Mouse (Mus musculus) left cerebral cortex, postnatal 10 days (tissue): ENCODE data around the gene Akt1. TPM values are rescaled to one million over a fixed set of nuclear protein-coding genes. Genes with fewer than 3 reads are reported as not detected.

ENCODE experiments used
- DNase-seq, 2 experiments: peaks; one replicate each; pipeline ENCODE4 v3.0.0; 2021 to 2022; ENCODE audit warnings: low spot score in 2 of 2, mixed read lengths in 1 of 2; ENCODE audit errors: extremely low spot score in 1 of 2
- intact Hi-C: fragments of 180-260 bp; cut with DNase I; formaldehyde crosslinking; loops from one replicate; pipeline ENCODE4 v1.15.1; 2025
- total RNA-seq, 2 experiments: library from RNA; stranded (reverse); gene quantifications; 2 replicates each; pipeline ENCODE4 v1.2.3; 2021

Akt1 gene
- total RNA-seq, 2 experiments from 2014 or later: 166 to 169 TPM

GRCm38 (mm10) chr12:112632907-112633306 lies 41.8 kb downstream of the Akt1 start:
- intact Hi-C loops: no loop called here
- no peak for DNase-seq

GRCm38 (mm10) chr12:112632084-112632777 lies 42.5 kb downstream of the Akt1 start:
- DNase-seq: no peak
- intact Hi-C loops: no loop called here

- intact Hi-C loops: no loop called here
Observed at GRCm38 (mm10) chr12:112631472-112631871, 43.2 kb downstream of the Akt1 start.

GRCm38 (mm10) chr12:112630796-112631195 lies 43.9 kb downstream of the Akt1 start:
- intact Hi-C loops: no loop called here
- DNase-seq: no peak

More at GRCm38 (mm10) chr12:112631472-112631871, 43.2 kb downstream of the Akt1 start:
- no peak for DNase-seq

GRCm38 (mm10) chr12:112630029-112630428 lies 44.7 kb downstream of the Akt1 start:
- intact Hi-C loops: no loop called here
- no peak for DNase-seq

- peak in 1 of 2 experiments; percentile 72 for DNase-seq
- intact Hi-C loops: no loop called here
Observed at GRCm38 (mm10) chr12:112628928-112629721, 45.6 kb downstream of the Akt1 start.

- intact Hi-C loops: no loop called here
- no peak for DNase-seq
Observed at GRCm38 (mm10) chr12:112628197-112628596, 46.5 kb downstream of the Akt1 start.

GRCm38 (mm10) chr12:112627097-112627881 lies 47.4 kb downstream of the Akt1 start:
- intact Hi-C loops: no loop called here
- no peak for DNase-seq

- intact Hi-C loops: no loop called here
- no peak for DNase-seq
Observed at GRCm38 (mm10) chr12:112626455-112626854, 48.2 kb downstream of the Akt1 start.

- intact Hi-C loops: no loop called here
- no peak for DNase-seq
Observed at GRCm38 (mm10) chr12:112625700-112626099, 49.0 kb downstream of the Akt1 start.

GRCm38 (mm10) chr12:112623742-112624141 lies 50.9 kb downstream of the Akt1 start:
- peak in 1 of 2 experiments; percentile 69 for DNase-seq
- intact Hi-C loops: loop anchor here (5.0 kb wide), 1 partner anchor 71 kb away; no protein-coding TSS in a partner anchor

GRCm38 (mm10) chr12:112621900-112622299 lies 52.8 kb downstream of the Akt1 start:
- no peak for DNase-seq

GRCm38 (mm10) chr12:112620354-112621061 lies 54.2 kb downstream of the Akt1 start:
- no peak for DNase-seq
- intact Hi-C loops: loop anchor here (5.0 kb wide), 1 partner anchor 68 kb away; no protein-coding TSS in a partner anchor

More at GRCm38 (mm10) chr12:112621900-112622299, 52.8 kb downstream of the Akt1 start:
- intact Hi-C loops: loop anchor here (5.0 kb wide), 1 partner anchor 70 kb away; no protein-coding TSS in a partner anchor

- DNase-seq: peak in 1 of 2 experiments; percentile 72
Observed at GRCm38 (mm10) chr12:112619686-112620353, 54.9 kb downstream of the Akt1 start, which contains the start of gene Adssl1. Gene Adssl1, plus strand, starts transcription at chr12:112620045.

GRCm38 (mm10) chr12:112618981-112619685 lies 55.6 kb downstream of the Akt1 start:
- DNase-seq: no peak
- intact Hi-C loops: no loop called here

More at GRCm38 (mm10) chr12:112619686-112620353, 54.9 kb downstream of the Akt1 start, which contains the start of gene Adssl1:
- intact Hi-C loops: loop anchor here (5.0 kb wide), 1 partner anchor 68 kb away; no protein-coding TSS in a partner anchor

GRCm38 (mm10) chr12:112617898-112618380 lies 56.7 kb downstream of the Akt1 start:
- peak; percentile 64 to 84 for DNase-seq
- intact Hi-C loops: no loop called here

GRCm38 (mm10) chr12:112617184-112617583 lies 57.5 kb downstream of the Akt1 start:
- intact Hi-C loops: no loop called here
- DNase-seq: peak; percentile 70 to 76
